Mouse (Mus musculus) thymus, adult 2 months (tissue): ENCODE measurements around the gene Bcas2.

Experiments used
- CTCF ChIP-seq: fragments of 200-500 bp; IDR thresholded peaks from 2 replicates; pipeline ENCODE4 v1.5.1; 2012; ENCODE audit warnings: mild to moderate bottlenecking, control low read depth, low read length, moderate library complexity, borderline replicate concordance; ENCODE audit not compliant: control insufficient read depth, poor library complexity, insufficient read depth; ENCODE audit errors: extremely low read depth
- POLR2A ChIP-seq: fragments of 200-500 bp; IDR thresholded peaks from 2 replicates; pipeline ENCODE4 v1.6.1; 2012; ENCODE audit warnings: mild to moderate bottlenecking, low read length, control low read depth, moderate library complexity; ENCODE audit not compliant: control insufficient read depth, poor library complexity, insufficient read depth; ENCODE audit errors: extremely low read depth

- TF ChIP-seq CTCF (no peak), POLR2A (no peak)
These were observed 20.7 kb downstream of the Bcas2 start for GRCm38 (mm10) chr3:103192161-103192560.
